Mouse (Mus musculus) heart, adult 18-20 months (tissue): ENCODE measurements at regions not wholly inside any gene's neighbourhood (a gene's known extent, or its start where the extent isn't known, plus 50 kb on each side); places are given as distances from the start of the nearest gene placed in this dataset.

ENCODE experiments used
- DNase-seq, 2 experiments: peaks; one replicate each; pipeline ENCODE4 v3.0.0; 2021 to 2022; ENCODE audit warnings: mixed read lengths in 1 of 2

GRCm38 (mm10) chr13:37569486-37569885 is 208.7 kb upstream of the Rreb1 start:
- DNase-seq, result no peak

- no peak for DNase-seq
Observed at GRCm38 (mm10) chr13:37572983-37573382, 205.2 kb upstream of the Rreb1 start.

GRCm38 (mm10) chr13:37579231-37579630 is 199.0 kb upstream of the Rreb1 start:
- no peak for DNase-seq

GRCm38 (mm10) chr13:37579775-37580174 is 198.4 kb upstream of the Rreb1 start:
- no peak for DNase-seq

- DNase-seq, result peak in 1 of 2 experiments; percentile 36
Observed at GRCm38 (mm10) chr13:37580806-37581205, 197.4 kb upstream of the Rreb1 start.

GRCm38 (mm10) chr13:37581374-37581773 is 196.8 kb upstream of the Rreb1 start:
- no peak for DNase-seq

GRCm38 (mm10) chr13:37585476-37585875 is 192.7 kb upstream of the Rreb1 start:
- DNase-seq, result no peak

GRCm38 (mm10) chr13:37586511-37586910 is 191.7 kb upstream of the Rreb1 start:
- no peak for DNase-seq

GRCm38 (mm10) chr13:37587911-37588310 is 190.3 kb upstream of the Rreb1 start:
- DNase-seq, result peak; percentile 26 to 35

- peak; percentile 53 to 63 for DNase-seq
Observed at GRCm38 (mm10) chr13:37588528-37589176, 189.5 kb upstream of the Rreb1 start.

- no peak for DNase-seq
Observed at GRCm38 (mm10) chr13:37592149-37592548, 186.1 kb upstream of the Rreb1 start.

GRCm38 (mm10) chr13:37595196-37595595 is 183.0 kb upstream of the Rreb1 start:
- DNase-seq, result peak in 1 of 2 experiments; percentile 42

GRCm38 (mm10) chr13:37597575-37597974 is 180.6 kb upstream of the Rreb1 start:
- DNase-seq, result no peak

GRCm38 (mm10) chr13:37598165-37598775 is 179.9 kb upstream of the Rreb1 start:
- DNase-seq, result no peak

GRCm38 (mm10) chr13:37599679-37600078 is 178.5 kb upstream of the Rreb1 start:
- DNase-seq, result no peak

GRCm38 (mm10) chr13:37600172-37600571 is 178.0 kb upstream of the Rreb1 start:
- DNase-seq, result no peak

GRCm38 (mm10) chr13:37601068-37601467 is 177.1 kb upstream of the Rreb1 start:
- DNase-seq, result no peak

- DNase-seq, result peak; percentile 75 to 84
Observed at GRCm38 (mm10) chr13:37602256-37602655, 175.9 kb upstream of the Rreb1 start.

- DNase-seq, result no peak
Observed at GRCm38 (mm10) chr13:37603226-37603994, 174.8 kb upstream of the Rreb1 start.

GRCm38 (mm10) chr13:37606250-37606649 is 171.9 kb upstream of the Rreb1 start:
- no peak for DNase-seq

- no peak for DNase-seq
Observed at GRCm38 (mm10) chr13:37609085-37609484, 169.1 kb upstream of the Rreb1 start.

GRCm38 (mm10) chr13:37611387-37611786 is 166.8 kb upstream of the Rreb1 start:
- no peak for DNase-seq

GRCm38 (mm10) chr13:37617015-37617414 is 161.2 kb upstream of the Rreb1 start:
- no peak for DNase-seq
